Mouse (Mus musculus) embryonic facial prominence, embryonic 11.5 days (tissue): ENCODE measurements around the gene Synpo2. TPM values are rescaled to one million over a fixed set of nuclear protein-coding genes. Genes with fewer than 3 reads are reported as not detected.

Source experiments
- ATAC-seq: fragments of 200-750 bp; cut with Nextera tagmentation; replicated peaks from 2 replicates; pipeline ENCODE4 v1.8.0; 2017; ENCODE audit warnings: low read depth; ENCODE audit not compliant: insufficient number of reproducible peaks, low FRiP score, low TSS enrichment
- DNase-seq: peaks from one replicate; pipeline ENCODE4 v3.0.0-alpha.2; 2015; ENCODE audit warnings: low spot score
- H3K27ac ChIP-seq: fragments of 300-500 bp; sonication (generic); replicated peaks from 2 replicates; pipeline ENCODE4 v1.5.1; 2014; ENCODE audit warnings: mild to moderate bottlenecking, low read depth, low read length, control low read depth
- H3K27me3 ChIP-seq: fragments of 300-500 bp; sonication (generic); 2 replicates; pipeline ENCODE4 v1.6.1; 2014; ENCODE audit warnings: mild to moderate bottlenecking, low read length, moderate library complexity, mixed read lengths; ENCODE audit not compliant: control insufficient read depth, insufficient read depth
- H3K36me3 ChIP-seq: fragments of 300-500 bp; sonication (generic); replicated peaks from 2 replicates; pipeline ENCODE4 v1.6.1; 2014; ENCODE audit warnings: low read depth, mild to moderate bottlenecking, low read length, moderate library complexity, mixed read lengths; ENCODE audit not compliant: control insufficient read depth, insufficient read depth
- H3K4me1 ChIP-seq: fragments of 300-500 bp; sonication (generic); 2 replicates; pipeline ENCODE4 v1.6.1; 2014; ENCODE audit warnings: low read length, mixed read lengths; ENCODE audit not compliant: control insufficient read depth, insufficient read depth
- H3K4me2 ChIP-seq: fragments of 300-500 bp; sonication (generic); 2 replicates; pipeline ENCODE4 v1.6.1; 2014; ENCODE audit warnings: low read depth, mild to moderate bottlenecking, control low read depth, low read length, moderate library complexity
- H3K4me3 ChIP-seq: fragments of 300-500 bp; sonication (generic); 2 replicates; pipeline ENCODE4 v1.5.1; 2014; ENCODE audit warnings: low read depth, low read length, control low read depth
- H3K9ac ChIP-seq: fragments of 300-500 bp; sonication (generic); replicated peaks from 2 replicates; pipeline ENCODE4 v1.6.1; 2014; ENCODE audit warnings: mild to moderate bottlenecking, control low read depth, low read length
- H3K9me3 ChIP-seq: fragments of 300-500 bp; sonication (generic); replicated peaks from 2 replicates; pipeline ENCODE4 v1.6.1; 2016; ENCODE audit warnings: mild to moderate bottlenecking, low read length, inconsistent platforms, mixed read lengths; ENCODE audit not compliant: control insufficient read depth
- WGBS: fragments of 180-500 bp; shearing (Covaris S2); extraction: QIAGEN DNeasy Blood & Tissue Kit; methylation state at CpG from one replicate; pipeline ENCODE4 v1.1.7; 2014; 5-methylcytosine and 5-hydroxymethylcytosine counted together
- polyA plus RNA-seq: library from polyadenylated mRNA; unstranded; fragments of >200 nt; fragmentation: Nextera tagmentation; extraction: Ambion mirVana; gene quantifications from 2 replicates; pipeline ENCODE4 v1.2.1, GENCODE M21; 2014

Synpo2 gene
- polyA plus RNA-seq, 1 experiment from 2014 or later: 6.5 TPM

GRCm38 (mm10) chr3:123201798-123202197, 34.2 kb downstream of the Synpo2 start:
- no peak for ATAC-seq
- no peak overlapping the region for H3K9ac ChIP-seq

GRCm38 (mm10) chr3:123193740-123194139, 42.2 kb downstream of the Synpo2 start:
- no peak overlapping the region for H3K9ac ChIP-seq
- no peaks in the 10 kb centered on the region for H3K9me3 ChIP-seq
- no peak overlapping the region for H3K27ac ChIP-seq
- ATAC-seq (no peak), DNase-seq (no peak)
- H3K4me3 ChIP-seq: no peak overlapping the region
- no peaks in the 10 kb centered on the region for H3K4me1 ChIP-seq
- no peaks in the 10 kb centered on the region for H3K36me3 ChIP-seq
- WGBS: 86% methylated on average over 4 of the region's 4 CpGs
- H3K4me2 ChIP-seq: no peak overlapping the region
- H3K27me3 ChIP-seq: no peaks in the 10 kb centered on the region

More at GRCm38 (mm10) chr3:123201798-123202197, 34.2 kb downstream of the Synpo2 start:
- H3K9me3 ChIP-seq: no peaks in the 10 kb centered on the region
- 87% methylated on average over 2 of the region's 2 CpGs for WGBS
- DNase-seq: no peak
- no peaks in the 10 kb centered on the region for H3K4me1 ChIP-seq
- no peak overlapping the region for H3K27ac ChIP-seq
- no peaks in the 10 kb centered on the region for H3K27me3 ChIP-seq
- no peak overlapping the region for H3K4me2 ChIP-seq
- no peaks in the 10 kb centered on the region for H3K36me3 ChIP-seq
- H3K4me3 ChIP-seq: no peak overlapping the region

- Histone ChIP-seq H3K9me3 (no peaks in the 10 kb centered on the region), H3K9ac (no peak overlapping the region), H3K27me3 (no peaks in the 10 kb centered on the region), H3K4me3 (no peak overlapping the region), H3K4me2 (no peak overlapping the region), H3K36me3 (no peaks in the 10 kb centered on the region), H3K4me1 (no peaks in the 10 kb centered on the region; the same call in 1 of the 2 replicates), H3K27ac (no peak overlapping the region)
- DNase-seq: no peak
- ATAC-seq: no peak
Observed at GRCm38 (mm10) chr3:123191602-123192001, 44.3 kb downstream of the Synpo2 start.

- H3K27ac ChIP-seq: no peak overlapping the region
- H3K36me3 ChIP-seq: no peaks in the 10 kb centered on the region
- no peak overlapping the region for H3K9ac ChIP-seq
- DNase-seq (no peak), ATAC-seq (no peak)
- no peak overlapping the region for H3K4me3 ChIP-seq
- no peaks in the 10 kb centered on the region for H3K9me3 ChIP-seq
- 73% methylated on average over 6 of the region's 6 CpGs for whole genome bisulfite sequencing
- no peak overlapping the region for H3K4me2 ChIP-seq
- no peaks in the 10 kb centered on the region for H3K27me3 ChIP-seq
- no peaks in the 10 kb centered on the region; the same call in 1 of the 2 replicates for H3K4me1 ChIP-seq
Observed at GRCm38 (mm10) chr3:123190329-123190728, 45.6 kb downstream of the Synpo2 start.

- WGBS: 35% methylated on average over 1 of the region's 1 CpGs
- DNase-seq: no peak
- no peaks in the 10 kb centered on the region; the same call in 1 of the 2 replicates for H3K4me1 ChIP-seq
- ATAC-seq: no peak
- no peak overlapping the region for H3K4me3 ChIP-seq
- H3K9ac ChIP-seq: no peak overlapping the region
- no peaks in the 10 kb centered on the region for H3K36me3 ChIP-seq
- no peaks in the 10 kb centered on the region for H3K27me3 ChIP-seq
- H3K27ac ChIP-seq: no peak overlapping the region
- H3K9me3 ChIP-seq: no peaks in the 10 kb centered on the region
- H3K4me2 ChIP-seq: no peak overlapping the region
Observed at GRCm38 (mm10) chr3:123189826-123190225, 46.1 kb downstream of the Synpo2 start.

GRCm38 (mm10) chr3:123188616-123189230, 47.2 kb downstream of the Synpo2 start:
- DNase-seq (peak; percentile 18), ATAC-seq (0 out of 2 replicates have a peak, but pooled peaks have one; percentile 30)
- H3K9me3 ChIP-seq: no peaks in the 10 kb centered on the region
- WGBS: 67% methylated on average over 12 of the region's 12 CpGs
- H3K4me1 ChIP-seq: no peaks in the 10 kb centered on the region; the same call in 1 of the 2 replicates
- H3K27ac ChIP-seq: no peak overlapping the region
- H3K4me2 ChIP-seq: no peak overlapping the region
- no peaks in the 10 kb centered on the region for H3K27me3 ChIP-seq
- H3K4me3 ChIP-seq: no peak overlapping the region
- no peaks in the 10 kb centered on the region for H3K36me3 ChIP-seq
- no peak overlapping the region for H3K9ac ChIP-seq

GRCm38 (mm10) chr3:123187370-123188124, 48.4 kb downstream of the Synpo2 start:
- no peaks in the 10 kb centered on the region for H3K27me3 ChIP-seq
- peak overlapping the region; percentile 53 for H3K27ac ChIP-seq
- H3K4me1 ChIP-seq: no peaks in the 10 kb centered on the region; the same call in 1 of the 2 replicates
- H3K9ac ChIP-seq: 0 out of 2 replicates have a peak overlapping the region, but pooled peaks have one; percentile 15
- H3K4me3 ChIP-seq: no peak overlapping the region
- 50% methylated on average over 15 of the region's 15 CpGs for WGBS
- ATAC-seq: no peak
- H3K9me3 ChIP-seq: no peaks in the 10 kb centered on the region
- no peaks in the 10 kb centered on the region for H3K36me3 ChIP-seq
- peak; percentile 47 for DNase-seq
- 0 out of 2 replicates have a peak overlapping the region, but pooled peaks have one; percentile 21 for H3K4me2 ChIP-seq
